Mouse (Mus musculus) cerebellum, postnatal 10 days (tissue): ENCODE results near the gene Slc25a22.

ENCODE experiments used
- DNase-seq, 2 experiments: peaks; one replicate each; pipeline ENCODE4 v3.0.0; 2021; ENCODE audit warnings: mixed read lengths in 2 of 2

The Slc25a22 gene

DNA sequence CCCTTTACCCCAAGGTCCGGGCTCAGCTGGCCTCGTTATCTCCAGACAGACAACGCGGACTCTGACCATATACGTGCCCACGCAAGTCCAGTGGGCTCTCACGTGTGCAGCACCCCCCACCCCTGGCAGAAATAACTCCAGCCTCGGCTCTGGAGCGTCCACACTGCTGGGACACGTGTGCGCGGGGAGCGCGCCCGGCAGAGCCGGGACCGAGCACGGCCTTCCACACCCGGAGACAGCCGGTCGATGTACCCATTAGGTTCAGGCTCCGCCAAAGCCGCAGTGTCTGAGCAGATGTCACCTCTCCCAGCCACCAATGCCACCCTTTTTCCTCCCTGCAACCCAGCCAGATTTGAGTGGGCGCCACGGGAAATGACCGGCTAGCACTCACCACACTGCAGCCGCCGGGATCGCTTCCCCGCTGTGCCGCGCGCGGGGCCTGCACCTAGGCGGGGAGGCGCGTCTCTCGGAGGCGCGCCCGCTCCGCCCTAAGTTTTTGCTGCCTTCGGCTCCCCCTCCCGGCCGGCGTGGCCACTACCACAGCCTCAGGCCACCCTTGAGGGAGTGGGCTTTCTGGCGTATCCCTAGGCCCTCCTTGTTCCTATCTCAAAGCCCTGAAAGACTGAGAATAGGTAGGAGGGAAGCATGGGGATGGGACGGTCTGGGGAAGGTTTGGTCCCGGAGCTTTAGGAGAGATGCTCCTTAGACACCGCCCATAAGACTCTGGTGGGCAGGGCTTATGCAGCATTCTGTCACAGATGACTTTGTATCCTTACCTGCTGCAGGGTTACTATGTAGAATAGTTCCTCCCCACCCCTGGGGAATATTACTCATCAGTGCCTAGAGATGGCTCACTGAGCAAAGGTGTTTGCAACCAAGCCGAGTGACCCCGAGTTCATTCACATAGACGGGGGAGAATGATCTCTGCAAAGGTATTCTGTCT lies at the start of gene Slc25a22:
Slc25a22 (minus strand) TSS at position 715 of the 943 bp plus-strand sequence.
- DNase-seq = peak; percentile 95

DNA sequence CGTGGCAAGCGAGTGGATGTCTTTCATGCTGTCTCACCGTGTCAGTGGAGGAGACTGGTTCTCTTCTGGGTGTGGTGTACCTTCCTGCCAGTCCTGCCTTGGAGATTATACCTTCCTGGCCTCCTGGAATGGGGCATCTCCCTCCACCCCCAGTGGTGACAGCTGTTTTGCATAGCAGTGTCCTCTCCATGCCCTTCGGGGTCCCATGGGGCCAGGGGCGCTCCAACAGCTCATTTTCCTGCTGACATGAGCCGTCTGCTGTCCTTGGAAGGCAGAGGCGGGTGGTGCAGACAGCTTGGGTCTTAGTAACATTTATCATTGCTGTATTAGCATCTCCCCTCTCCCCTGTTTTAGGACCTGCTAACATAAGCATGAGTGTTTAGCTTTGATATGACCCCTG lies 49.4 kb upstream of the Slc25a22 start:
- DNase-seq = peak; percentile 57 to 61

DNA sequence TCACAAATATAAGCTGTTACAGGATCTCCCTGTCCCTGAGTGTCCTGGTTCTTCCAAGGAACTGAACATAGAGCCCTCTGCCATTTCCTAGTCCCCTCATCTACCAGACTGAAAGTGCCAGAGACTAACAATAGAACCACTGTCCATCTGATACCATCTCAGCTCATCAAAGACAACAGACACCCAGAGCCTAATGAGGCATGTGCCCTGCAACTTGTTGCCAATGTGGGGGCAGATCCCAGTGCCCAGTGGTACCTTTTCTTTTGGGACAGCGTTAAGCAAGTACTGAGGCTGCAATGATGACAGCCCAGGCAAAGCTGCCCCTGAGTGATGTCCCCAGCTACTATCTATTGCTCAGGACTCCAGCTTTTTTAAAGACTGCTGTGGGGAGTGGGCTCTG lies 48.5 kb upstream of the Slc25a22 start:
- DNase-seq = peak in 1 of 2 experiments; percentile 40

DNA sequence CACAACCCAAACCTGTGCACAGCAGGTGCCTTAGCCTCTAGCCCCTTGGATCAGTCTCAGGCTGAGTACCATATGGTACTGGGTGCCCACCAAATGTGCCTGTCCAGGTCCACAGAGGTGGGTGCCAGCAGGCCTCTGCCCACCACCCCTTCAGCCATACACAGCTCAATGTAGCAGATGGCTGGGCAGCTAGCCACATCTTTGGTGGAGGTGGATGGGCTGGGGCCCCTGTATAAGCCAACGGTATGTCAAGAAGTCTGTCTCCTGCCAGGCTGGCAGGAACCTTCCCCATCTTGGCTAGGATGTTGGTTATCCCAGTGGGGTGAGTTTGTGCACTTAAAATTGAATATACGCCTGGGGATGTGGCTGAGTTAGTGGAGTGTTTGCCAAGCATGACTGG lies 47.9 kb upstream of the Slc25a22 start:
- DNase-seq = peak; percentile 99

DNA sequence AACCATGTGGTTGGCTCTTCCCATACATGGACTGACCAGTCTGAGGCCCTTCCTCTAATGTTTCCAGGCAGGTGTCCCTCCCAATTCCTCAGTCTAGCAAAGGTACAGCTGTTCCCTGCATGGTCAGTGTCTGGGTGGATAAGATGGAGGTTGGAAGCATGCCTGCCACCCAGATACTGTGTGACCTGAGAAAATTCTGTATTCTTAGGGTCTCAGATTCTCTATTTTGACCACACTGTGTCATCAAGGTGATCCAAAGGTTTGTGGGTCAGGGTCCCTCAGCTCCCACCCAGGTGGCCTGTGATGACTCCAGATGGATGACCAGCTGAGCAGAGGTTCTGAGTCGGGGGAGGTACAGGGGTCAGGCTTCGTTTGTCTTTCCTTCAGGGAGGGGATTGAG lies 47.5 kb upstream of the Slc25a22 start:
- no peak for DNase-seq

DNA sequence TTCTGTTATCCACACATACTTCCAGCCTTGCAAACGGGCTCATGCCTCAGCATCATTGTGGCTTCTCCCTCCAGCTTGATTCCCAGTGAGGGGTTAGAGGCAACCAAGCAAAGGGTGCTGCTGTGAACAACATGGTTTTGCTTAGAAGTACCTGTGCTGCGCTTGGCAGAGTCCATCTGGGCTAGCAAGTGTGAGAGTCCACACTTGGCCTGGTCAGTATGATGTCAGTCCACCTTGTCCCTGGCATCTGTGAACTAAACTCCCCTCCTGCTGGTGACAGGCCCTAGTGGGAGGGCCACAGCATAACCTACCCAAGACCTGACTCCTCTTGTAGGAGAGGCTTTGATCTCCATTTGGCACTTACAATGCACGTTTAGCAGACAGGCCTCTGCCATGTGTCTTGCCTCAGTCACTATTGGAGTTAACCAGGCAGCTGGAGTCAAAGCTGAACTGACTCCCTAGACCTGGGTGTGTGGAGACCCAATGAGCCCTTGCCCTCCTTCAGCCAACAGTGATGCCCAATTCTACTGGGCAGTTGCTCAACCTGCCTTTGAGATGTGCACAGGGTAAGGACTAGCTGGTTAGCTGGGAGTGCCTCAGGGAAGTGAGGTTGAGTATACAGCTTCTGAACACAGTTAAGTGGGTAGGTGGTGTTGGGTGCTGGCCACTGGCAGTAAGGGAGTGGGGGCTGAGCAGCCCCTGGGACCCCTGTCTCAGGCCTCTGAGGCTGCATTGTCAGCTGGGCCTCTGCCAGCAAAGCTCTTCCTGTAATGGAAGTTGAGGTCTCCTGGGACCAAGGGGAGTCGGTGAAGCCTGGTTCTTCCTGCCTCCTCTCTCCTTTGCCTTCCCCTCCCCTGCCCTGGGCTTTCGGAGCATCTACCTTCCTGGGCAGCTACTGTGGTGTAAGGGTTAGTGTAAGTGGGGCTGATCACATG lies 46.8 kb upstream of the Slc25a22 start:
- peak; percentile 62 to 70 for DNase-seq

DNA sequence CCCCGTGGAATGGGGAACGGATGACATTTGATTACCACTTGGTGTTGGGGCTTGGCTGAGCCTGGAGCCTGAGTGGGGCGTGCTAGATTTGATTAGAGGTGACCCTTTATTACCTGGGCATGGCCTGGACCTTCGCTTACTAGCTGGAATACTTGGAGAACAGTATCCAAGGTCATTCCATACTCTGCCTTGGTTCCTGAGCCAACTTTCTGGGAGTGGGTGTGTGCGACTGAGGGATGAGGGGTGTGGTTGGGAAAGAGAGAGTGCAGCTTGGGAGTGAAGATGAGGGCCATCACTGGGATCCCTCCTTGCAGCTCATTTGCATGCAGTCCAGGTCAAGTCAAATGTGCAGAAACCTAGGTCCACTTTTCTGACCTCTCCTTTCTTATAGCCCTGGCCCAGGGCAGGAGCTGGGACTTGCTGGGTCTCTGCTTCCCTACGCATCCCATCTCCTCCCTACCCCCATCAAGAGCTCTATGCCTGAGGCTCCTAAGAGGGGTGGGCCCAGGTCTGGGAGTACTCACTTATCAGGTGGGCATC lies 45.5 kb upstream of the Slc25a22 start:
- peak; percentile 28 to 51 for DNase-seq

DNA sequence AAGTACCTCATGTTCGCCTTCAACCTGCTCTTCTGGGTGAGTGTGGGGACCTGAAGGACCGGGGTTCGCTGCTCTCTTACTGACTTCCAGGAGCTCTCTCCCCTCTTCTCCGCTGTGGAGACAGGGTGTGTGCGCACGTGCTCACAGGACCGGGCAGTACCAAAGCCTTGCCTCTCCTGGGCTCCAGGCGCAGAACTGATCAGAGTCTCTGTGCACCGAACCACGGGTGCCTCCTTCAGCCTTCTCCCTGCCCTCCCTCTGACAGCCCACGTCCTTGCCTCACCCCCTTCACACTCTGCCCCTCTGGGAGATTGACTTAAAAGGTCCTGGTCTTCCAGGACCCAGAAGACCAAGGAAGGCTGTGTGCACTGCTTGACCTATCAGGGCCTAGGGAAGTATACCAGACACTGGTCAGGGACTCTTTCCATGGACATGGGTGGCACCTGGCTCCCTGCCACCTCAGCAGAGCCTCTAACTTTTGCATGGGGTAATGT lies 44.9 kb upstream of the Slc25a22 start:
- peak; percentile 59 to 66 for DNase-seq

DNA sequence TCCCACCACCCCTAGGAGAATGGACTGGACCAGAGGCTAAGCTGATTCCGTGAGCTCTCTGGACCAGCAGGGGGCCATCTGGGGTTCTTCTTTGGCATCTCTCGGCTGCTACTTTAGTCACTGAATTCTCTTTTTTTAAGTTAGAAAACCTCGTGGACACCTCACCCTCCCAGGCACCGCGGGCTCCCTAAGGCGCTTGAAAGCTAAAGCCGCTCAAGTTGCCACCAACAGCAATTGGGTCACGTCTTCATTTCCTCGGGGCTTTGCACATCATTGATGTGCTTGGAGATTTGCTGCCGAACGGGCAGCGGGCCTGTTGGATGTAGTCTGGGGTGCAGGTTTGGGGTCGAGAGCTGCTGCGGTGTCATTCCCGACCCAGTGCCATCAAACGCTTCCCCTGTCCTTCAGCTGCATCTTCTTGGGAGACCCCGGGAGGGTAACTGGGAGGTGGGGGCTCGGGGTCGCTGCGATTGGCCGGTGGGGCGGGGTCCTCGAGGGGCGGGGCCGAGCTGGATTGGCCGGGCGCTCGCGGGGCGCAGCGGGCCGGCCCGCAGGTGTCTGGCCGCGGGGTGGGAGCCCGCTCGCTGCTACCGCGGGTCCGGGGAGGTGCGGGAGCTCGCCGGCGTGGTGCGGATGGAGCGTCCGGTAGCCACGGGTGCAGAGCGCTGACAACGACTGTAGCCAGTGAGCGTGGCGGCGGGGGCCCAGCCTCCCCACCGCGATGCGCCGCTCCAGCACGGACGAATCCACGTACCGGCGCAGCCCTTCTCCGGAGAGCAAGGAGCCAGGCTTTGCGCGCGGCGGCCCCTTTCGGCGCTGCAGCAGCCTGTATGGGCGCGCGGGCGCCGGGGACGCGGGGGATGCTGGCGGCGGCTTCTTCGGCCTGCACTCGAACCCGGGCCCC lies 44.1 kb upstream of the Slc25a22 start:
- peak; percentile 94 to 96 for DNase-seq

DNA sequence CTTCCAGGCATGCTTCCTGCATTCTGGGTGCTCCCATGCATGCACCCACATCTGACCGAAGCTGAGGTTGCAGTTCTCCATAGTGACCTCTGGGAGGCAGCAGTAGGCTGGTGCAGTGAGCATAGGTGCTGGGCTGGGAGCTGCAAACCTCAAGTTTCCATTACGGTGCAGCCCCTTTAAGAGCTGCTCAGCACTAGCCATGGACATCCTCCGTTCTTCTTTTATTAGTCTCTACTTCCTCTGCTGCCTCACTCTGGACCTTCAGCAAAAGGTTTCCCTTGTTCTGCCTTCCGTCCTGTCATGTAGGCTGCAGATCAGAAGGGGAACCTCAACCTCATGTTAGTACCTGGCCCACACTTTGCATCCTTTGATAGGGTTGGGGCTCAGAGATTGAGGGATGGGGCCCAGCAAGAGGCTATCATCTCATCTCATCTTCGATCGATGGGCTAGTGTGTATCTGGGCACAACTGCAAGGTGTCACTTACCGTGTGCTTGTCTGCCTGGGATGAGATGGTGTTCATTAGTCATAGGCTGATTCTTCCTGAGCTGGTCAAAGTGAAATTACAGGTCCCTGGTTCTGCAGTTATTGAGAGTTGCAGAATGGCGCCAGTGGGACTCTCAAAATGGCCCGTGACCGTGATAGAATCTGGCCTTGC lies 43.3 kb upstream of the Slc25a22 start:
- DNase-seq = peak; percentile 86 to 89

DNA sequence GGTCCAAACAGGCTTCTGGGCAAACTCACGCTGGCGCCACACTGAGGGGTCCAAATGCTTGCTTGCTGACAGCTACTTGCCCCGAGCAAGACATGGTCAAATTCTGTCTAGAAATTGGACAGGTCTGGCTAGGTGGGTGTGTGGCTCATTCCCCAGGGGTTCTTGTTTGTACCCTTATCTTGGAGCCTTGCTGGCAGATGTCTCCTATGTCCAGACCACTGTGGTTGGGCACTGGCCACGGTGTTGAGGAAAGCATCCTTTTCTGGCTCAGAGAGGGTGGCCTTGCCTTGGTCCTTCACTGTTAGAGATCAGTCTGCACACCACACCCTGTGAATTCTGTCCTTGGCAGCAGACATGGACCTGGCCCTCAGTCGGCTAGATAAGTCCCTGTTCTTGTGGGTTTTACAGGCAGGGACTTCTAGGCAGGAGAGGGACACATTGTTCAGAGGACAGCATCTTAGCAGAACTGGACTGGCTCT lies 40.6 kb upstream of the Slc25a22 start:
- DNase-seq = no peak

DNA sequence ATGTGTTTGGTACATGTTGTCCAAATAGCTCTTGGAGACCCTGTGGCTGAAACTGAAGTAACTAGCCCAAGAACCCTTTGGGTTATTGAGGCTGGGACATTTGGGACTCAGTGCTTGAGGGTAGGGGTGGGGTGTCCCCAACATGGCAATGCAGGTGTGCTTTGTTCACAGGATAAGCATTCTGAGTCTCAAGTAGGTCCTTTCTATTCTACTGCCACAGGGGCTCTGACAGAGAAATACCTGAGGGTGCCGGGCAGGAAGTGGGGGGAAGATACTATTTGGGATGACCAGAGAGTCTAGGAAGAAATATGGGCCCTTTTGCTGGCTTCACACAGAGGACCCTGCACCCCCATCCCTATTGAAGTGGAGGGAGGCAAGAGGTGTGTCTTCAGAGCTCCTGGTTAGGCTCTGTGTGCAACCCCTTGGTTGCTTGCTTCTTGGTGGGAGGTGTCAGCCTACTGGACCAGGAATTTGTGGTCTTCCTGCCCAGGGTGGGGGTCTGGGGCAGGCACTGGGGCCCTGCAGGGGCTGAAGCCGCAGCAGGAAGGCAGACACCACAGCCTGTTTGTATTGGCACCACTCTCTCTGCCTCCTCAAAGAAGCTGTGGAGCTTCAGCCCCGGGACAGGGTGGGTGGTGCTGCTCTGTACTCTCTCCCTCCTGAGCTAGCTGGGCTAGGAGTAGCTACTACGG lies 40.0 kb upstream of the Slc25a22 start:
- no peak for DNase-seq

DNA sequence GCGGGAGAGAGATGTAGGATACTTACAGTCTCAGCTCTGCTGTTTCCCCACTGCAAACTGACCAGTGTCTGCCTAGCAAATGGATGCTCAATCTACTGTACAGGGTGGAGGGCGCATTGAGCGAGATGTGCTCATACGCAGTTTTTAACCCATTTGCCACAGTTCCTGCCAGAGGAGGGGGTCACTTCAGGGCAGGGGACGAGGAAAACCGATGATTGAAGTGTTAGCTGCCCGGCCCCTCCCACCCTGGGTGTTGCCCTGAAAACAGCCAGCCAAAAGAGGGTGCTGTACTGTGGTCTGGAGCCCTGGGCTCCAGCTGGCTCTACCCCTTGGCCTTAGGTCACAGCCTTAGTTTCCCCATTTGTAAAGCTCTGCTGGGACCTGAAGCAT lies 39.3 kb upstream of the Slc25a22 start:
- peak in 1 of 2 experiments; percentile 31 for DNase-seq

DNA sequence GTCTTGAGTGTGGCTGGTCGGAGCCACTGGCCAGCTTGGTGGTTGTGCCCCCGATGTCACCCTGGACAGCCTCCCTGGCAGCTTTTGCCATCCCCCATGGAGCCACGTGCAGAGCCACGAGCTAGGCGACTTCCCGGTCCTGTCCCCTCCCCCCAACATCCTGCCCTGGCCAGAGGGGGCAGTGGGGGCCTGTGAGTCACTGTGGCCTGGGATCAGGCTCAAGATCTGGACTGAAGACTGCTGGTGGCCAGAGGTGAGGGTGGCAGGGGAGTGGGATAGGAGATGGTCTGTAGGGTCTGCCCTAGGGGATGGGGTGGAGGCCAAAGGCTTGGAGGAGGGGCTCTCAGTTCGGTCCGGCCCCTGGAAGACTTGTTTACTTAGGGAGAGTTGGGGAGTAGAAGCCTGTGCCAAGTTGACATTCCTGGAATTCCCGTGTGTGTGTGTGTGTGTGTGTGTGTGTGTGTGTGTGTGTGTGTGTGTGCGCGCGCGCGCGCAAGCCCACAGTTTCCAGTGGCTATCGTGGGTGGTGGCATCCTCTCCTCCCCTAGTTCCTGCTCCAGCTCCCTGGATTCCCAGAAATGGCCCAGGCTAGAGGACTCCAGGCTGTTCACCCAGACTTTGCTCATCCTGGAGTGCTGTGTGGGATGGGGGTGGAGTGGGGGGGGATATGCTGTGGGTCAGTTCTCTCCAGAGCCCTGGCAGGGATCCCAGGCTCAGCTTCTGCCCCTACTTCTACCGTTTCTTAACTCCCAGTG lies 38.7 kb upstream of the Slc25a22 start:
- DNase-seq = peak; percentile 62 to 63

DNA sequence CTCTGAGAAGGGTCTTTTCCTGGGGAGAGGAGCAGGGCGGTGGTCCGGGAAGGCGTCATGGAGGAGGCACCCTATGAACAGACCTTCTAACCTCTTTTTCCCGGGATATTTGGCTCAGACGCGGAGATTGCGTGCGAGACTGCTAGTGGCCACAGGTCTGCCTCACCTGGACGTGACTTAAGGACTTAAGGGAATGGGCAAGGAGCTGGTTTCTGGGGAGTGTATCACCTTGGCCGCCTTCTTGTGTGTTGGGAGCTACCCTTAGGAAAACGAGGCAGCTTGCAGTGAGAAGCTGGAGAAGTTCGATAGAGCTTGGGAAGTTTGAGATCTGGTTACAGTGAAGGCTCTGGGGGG lies 38.1 kb upstream of the Slc25a22 start:
- peak in 1 of 2 experiments; percentile 49 for DNase-seq

DNA sequence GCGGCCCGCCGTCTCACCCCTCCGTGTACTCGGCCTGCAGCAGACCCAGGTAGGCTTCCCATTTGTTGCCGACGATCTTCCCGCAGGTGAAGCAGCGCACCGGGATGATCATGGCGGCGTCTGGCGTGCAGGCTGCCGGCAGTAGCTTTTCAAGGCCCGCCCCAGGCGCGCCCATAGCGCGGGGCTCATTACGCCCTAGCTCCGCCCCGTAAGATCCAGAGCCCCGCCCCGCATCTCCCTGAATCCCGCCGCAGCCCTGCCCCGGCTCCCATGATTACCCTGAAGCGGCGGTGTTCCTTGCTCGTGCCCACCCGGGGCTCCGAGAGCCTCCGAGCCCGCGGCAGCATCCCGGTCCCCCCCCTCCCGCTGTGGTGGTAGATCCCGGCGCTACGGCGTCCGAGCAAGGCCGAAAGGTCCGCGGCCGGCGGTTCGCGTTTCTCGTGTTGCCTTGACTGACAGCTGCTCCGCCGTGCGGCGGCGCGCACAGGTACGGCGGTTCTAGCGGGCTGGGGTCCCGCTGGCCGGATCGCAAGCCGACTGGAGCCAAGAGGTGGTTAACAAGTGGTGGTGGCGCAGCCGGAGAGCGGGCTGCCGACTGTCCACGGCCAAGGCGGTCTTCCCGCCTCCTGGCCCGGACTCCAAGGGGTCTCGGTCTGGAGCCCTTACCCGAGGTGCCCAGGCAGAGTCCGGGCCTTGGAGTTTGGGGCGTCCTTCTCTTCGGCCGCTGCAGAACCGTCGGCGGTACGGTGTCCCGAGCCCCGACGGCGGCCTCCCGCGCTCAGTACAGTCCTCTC lies 37.5 kb upstream of the Slc25a22 start, which contains the start of the genes Polr2l and Tspan4:
Polr2l (minus strand) TSS at position 122 of the 794 bp plus-strand sequence.
Tspan4 (plus strand) TSS at position 230 of the 794 bp plus-strand sequence.
- peak; percentile 93 to 94 for DNase-seq

DNA sequence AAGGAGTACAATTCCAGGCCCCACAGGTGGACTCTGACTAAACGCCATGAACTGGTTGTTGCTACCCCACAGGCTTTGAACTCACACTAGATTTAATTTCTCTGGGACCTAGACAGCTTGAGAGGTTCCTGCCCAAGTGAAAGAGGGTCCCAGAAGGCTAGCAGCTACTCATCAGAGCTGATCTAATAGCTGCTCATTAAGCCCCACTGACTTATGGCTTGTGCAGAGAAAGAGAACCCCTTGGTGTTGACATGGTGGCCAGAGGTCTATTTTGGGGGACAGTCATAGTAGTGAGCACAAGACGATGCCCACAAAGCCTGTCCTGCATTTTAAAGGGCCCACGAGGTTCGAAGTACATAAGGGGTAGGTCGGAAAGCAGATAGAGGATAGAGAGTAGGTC lies 36.5 kb upstream of the Slc25a22 start:
- peak in 1 of 2 experiments; percentile 12 for DNase-seq

DNA sequence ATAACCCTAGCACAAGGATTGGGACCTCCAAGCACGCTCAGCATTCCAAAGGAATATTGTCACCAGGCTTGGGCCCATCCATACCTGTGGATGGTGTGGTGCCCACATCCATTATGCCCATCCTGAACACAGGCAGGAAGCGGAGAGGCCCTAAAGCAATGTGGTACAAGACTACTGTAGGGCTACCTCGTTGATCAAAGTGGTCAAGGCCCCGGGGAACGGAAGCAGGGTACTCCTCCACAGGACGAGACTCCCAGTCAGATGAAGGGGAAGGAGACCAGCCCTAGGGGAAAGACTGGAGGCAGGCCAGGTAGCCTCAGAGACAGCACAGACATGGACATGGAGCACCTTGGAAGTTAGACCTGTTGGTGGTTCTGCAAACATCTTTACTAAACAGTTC lies 35.1 kb upstream of the Slc25a22 start:
- peak in 1 of 2 experiments; percentile 22 for DNase-seq

DNA sequence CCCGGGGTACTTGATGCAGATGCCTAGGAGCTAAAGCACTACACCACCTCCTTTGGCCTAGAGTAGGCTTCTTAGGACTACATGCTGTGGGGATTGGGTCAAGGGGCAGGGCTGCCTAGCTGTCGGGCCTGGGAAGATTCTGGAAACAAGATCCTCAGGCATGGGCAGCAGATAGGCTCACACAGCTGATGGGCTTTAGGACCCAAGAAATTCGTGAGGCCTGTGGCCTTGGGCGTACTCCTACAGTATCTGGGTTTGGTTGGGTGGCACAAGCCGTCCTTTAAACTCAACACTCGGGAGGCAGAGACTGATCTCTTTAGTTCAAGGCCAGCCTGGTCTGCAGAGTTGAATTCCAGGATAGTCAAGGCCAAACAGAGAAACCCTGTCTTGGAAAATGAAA lies 34.5 kb upstream of the Slc25a22 start:
- no peak for DNase-seq
